Mouse (Mus musculus): Measurements from ENCODE around the gene Tgfbi. TPM values are rescaled to one million over a fixed set of nuclear protein-coding genes. Genes with fewer than 3 reads are reported as not detected.

Gene Tgfbi
- total and polyA plus RNA-seq, 3 experiments, result 0.02 TPM; not detected in 2

DNA sequence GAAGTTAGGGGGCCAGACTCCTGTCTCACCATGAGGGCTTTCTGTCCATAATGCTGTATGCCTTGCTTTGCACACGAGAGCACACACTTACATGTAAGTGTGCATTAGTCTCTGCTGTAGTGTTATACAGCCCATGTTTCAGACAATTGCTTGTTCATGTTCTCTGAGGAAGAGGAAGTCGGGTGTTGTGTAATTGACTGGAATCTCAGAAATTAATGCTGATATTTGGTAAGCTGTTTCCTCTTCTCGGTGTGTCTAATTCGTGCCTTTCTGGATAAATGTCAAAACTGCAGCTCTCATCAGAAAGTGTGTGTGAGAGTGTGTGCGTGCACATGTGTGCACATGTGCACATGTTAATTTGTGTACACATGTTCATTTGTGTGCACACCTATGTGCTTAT lies 16.1 kb upstream of the Tgfbi start:
- TF ChIP-seq GATA2 (IDR thresholded peaks at IDR 0.05; ENCODE audit: borderline replicate concordance, low read depth, low read length), result no peak
- TF ChIP-seq TAL1 (conservative IDR thresholded peaks at IDR 0.05; ENCODE audit: low read depth, low read length), result no peak
- no peak for TF ChIP-seq POLR2AphosphoS5 (IDR thresholded peaks at IDR 0.05; ENCODE audit: insufficient replicate concordance, low read depth, low read length)
- H3K4me3 ChIP-seq (ENCODE audit: low read depth, low read length), result no peak overlapping the region
- no peaks in the 10 kb centered on the region for H3K4me1 ChIP-seq (ENCODE audit: insufficient read depth, low read depth, low read length)
- no peak for DNase-seq (ENCODE audit: low spot score)
- H3K9me3 ChIP-seq (replicated peaks), result peaks cover 81% of the 10 kb centered on the region
- H3K36me3 ChIP-seq (replicated peaks), result no peaks in the 10 kb centered on the region
- H3K27me3 ChIP-seq (ENCODE audit: insufficient read depth, low read length), result no peaks in the 10 kb centered on the region
- no peak for ATAC-seq (ENCODE audit: extremely low read depth, insufficient number of reproducible peaks, low FRiP score, poor library complexity, severe bottlenecking)

DNA sequence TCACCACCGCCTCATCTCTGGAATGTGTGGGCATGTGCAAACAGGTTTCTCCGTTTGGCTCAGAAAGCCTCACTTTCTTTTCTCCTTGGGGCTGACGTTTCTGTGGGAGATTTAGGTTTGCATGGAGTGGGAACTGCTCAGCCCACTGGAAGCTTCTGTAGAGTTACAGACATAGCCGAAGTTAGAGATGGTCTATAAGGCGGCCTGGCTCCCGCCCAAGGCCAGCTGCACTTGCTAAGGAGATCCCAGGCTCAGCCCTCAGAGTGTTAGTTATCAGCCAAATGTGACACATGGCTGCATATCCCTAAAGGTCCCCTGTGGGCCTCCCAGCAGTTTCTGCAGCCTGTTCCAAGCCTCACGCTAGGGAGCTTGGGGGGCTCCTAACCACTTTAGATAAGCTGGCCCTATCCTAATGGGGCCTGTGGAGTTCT lies 15.3 kb upstream of the Tgfbi start:
- H3K4me1 ChIP-seq (ENCODE audit: insufficient read depth, low read depth, low read length), result no peaks in the 10 kb centered on the region
- no peak for DNase-seq (ENCODE audit: low spot score)
- H3K36me3 ChIP-seq (replicated peaks), result no peaks in the 10 kb centered on the region
- peaks cover 81% of the 10 kb centered on the region for H3K9me3 ChIP-seq (replicated peaks)
- no peaks in the 10 kb centered on the region for H3K27me3 ChIP-seq (ENCODE audit: insufficient read depth, low read length)
- H3K4me3 ChIP-seq (ENCODE audit: low read depth, low read length), result no peak overlapping the region
- no peak for ATAC-seq (ENCODE audit: extremely low read depth, insufficient number of reproducible peaks, low FRiP score, poor library complexity, severe bottlenecking)
- TF ChIP-seq GATA1 (IDR thresholded peaks at IDR 0.05; ENCODE audit: borderline replicate concordance, low read length), result no peak

DNA sequence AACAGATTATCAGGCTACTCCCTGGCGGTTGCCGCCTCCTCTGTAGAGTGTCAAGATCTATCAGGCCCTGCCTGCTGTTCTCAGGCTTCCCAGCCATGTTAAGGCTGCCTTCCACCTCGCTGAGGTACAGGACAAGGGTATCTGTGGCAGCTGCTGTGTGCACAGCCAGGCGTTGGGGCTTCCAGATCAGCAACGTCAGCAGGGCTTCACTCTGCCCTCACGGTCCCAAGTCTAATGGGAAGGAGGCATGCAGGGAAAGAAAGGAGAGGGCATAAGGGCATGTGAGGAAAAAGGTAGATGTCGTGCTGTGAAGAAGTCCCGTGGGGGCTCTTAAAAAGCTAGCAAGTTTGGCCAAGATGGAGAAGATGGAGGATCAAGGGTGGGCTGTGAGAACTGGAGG lies 14.1 kb upstream of the Tgfbi start:
- Histone ChIP-seq H3K4me3 (ENCODE audit: low read depth, low read length) (no peak overlapping the region; the same call in 1 of the 2 replicates), H3K36me3 (replicated peaks) (no peaks in the 10 kb centered on the region), H3K4me1 (ENCODE audit: insufficient read depth, low read depth, low read length) (no peaks in the 10 kb centered on the region), H3K9me3 (replicated peaks) (peaks cover 79% of the 10 kb centered on the region), H3K27me3 (ENCODE audit: insufficient read depth, low read length) (no peaks in the 10 kb centered on the region)
- DNase-seq (ENCODE audit: low spot score), result no peak
- TF ChIP-seq GATA2 (IDR thresholded peaks at IDR 0.05; ENCODE audit: borderline replicate concordance, low read depth, low read length), result no peak
- no peak for TF ChIP-seq TAL1 (conservative IDR thresholded peaks at IDR 0.05; ENCODE audit: low read depth, low read length)
- TF ChIP-seq POLR2AphosphoS5 (IDR thresholded peaks at IDR 0.05; ENCODE audit: insufficient replicate concordance, low read depth, low read length), result no peak
- no peak for TF ChIP-seq GATA1 (IDR thresholded peaks at IDR 0.05; ENCODE audit: borderline replicate concordance, low read length)
- TF ChIP-seq CTCF (IDR thresholded peaks at IDR 0.05; ENCODE audit: low read depth, low read length), result no peak
- ATAC-seq (ENCODE audit: extremely low read depth, insufficient number of reproducible peaks, low FRiP score, poor library complexity, severe bottlenecking), result no peak

DNA sequence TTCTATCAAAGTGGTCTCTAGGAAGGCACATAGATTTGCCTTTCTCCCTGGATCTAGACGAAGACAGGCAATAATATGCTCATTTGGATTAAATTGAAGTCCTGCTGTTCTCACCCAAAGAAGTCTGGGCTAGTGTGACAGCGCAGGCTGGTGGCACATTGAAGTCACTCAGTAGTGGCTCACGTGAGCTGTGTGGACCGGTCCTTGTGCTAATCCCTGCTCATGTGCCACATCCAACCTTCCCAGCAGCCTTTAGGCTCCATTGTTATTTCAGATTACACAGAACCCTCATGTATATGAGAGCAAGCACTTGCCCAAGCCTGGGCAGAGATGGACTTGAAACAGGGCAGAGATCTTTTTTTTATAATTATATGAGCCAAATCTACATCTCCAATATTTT lies 12.0 kb upstream of the Tgfbi start:
- DNase-seq (ENCODE audit: low spot score) (no peak), ATAC-seq (ENCODE audit: extremely low read depth, insufficient number of reproducible peaks, low FRiP score, poor library complexity, severe bottlenecking) (no peak)
- Histone ChIP-seq H3K27me3 (ENCODE audit: insufficient read depth, low read length) (no peaks in the 10 kb centered on the region), H3K4me3 (ENCODE audit: low read depth, low read length) (no peak overlapping the region), H3K9me3 (replicated peaks) (peaks cover 76% of the 10 kb centered on the region), H3K36me3 (replicated peaks) (no peaks in the 10 kb centered on the region), H3K4me1 (ENCODE audit: insufficient read depth, low read depth, low read length) (no peaks in the 10 kb centered on the region)
- no peak for TF ChIP-seq TAL1 (conservative IDR thresholded peaks at IDR 0.05; ENCODE audit: low read depth, low read length)
- no peak for TF ChIP-seq GATA2 (IDR thresholded peaks at IDR 0.05; ENCODE audit: borderline replicate concordance, low read depth, low read length)
- TF ChIP-seq CTCF (IDR thresholded peaks at IDR 0.05; ENCODE audit: low read depth, low read length), result no peak
- TF ChIP-seq POLR2AphosphoS5 (IDR thresholded peaks at IDR 0.05; ENCODE audit: insufficient replicate concordance, low read depth, low read length), result no peak
- TF ChIP-seq GATA1 (IDR thresholded peaks at IDR 0.05; ENCODE audit: borderline replicate concordance, low read length), result no peak

DNA sequence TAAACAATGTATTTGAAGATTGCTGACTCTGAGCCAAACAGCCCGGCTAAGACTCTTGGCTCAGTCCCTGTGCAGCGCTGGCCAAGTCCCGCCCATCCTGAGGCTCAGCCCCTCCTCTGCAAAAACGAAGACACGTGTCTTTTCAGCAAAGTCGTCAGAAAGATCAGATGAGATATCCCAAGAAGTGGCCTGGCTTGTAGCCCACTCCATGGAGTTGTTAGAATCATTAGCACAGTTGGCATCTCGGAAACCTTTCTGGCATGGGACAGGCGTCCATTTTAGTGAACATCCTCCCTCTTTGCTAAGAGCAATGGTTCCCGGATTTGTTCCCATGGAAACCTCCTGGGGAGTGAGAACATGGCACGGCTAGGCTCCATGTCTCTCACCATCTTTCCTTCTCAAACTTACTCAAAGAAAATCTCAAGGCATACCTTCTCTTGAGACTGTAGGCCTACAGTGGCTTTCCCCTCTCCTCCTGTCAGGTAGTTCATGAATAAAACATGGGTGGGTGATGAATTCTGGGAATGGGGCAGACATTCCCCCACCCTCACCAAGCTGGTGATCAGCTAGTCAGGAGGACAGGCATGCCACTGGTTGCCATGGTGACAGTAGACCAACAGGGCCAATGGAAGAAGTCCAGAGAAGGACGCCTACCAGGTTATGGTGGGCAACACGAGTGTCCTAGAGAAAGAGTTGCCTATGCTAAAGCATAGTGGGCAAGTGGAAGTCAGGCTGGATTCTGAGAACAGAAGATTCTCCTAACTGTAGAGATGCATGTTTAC lies 11.3 kb upstream of the Tgfbi start:
- DNase-seq (ENCODE audit: low spot score) (no peak), ATAC-seq (ENCODE audit: extremely low read depth, insufficient number of reproducible peaks, low FRiP score, poor library complexity, severe bottlenecking) (no peak)
- no peak overlapping the region for H3K4me3 ChIP-seq (ENCODE audit: low read depth, low read length)
- peaks cover 79% of the 10 kb centered on the region for H3K9me3 ChIP-seq (replicated peaks)
- H3K36me3 ChIP-seq (replicated peaks), result no peaks in the 10 kb centered on the region
- no peaks in the 10 kb centered on the region for H3K4me1 ChIP-seq (ENCODE audit: insufficient read depth, low read depth, low read length)
- H3K27me3 ChIP-seq (ENCODE audit: insufficient read depth, low read length), result no peaks in the 10 kb centered on the region
- no peak for TF ChIP-seq POLR2AphosphoS5 (IDR thresholded peaks at IDR 0.05; ENCODE audit: insufficient replicate concordance, low read depth, low read length)

DNA sequence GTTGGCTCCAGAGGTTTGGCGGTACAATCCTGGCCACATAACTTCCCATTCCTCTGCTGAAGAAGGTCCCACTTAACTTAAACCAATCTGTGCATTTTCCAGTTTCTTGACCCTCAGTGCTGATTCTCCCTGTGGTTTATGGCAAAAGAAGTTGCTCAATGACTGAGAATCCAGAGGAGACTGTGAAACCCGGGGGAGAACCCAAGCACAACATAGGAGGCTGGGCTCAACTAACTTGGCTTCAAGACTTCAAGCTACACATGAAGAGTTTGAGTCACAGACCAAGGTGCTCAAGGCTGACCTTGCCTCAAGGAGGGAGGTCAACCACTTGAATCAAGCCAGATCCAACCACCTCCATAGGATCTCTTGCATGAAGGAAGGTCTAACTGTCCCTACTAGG lies 9.8 kb upstream of the Tgfbi start:
- Histone ChIP-seq H3K36me3 (replicated peaks) (no peaks in the 10 kb centered on the region), H3K4me1 (ENCODE audit: insufficient read depth, low read depth, low read length) (no peaks in the 10 kb centered on the region), H3K27me3 (ENCODE audit: insufficient read depth, low read length) (no peaks in the 10 kb centered on the region), H3K9me3 (replicated peaks) (peaks cover 77% of the 10 kb centered on the region), H3K4me3 (ENCODE audit: low read depth, low read length) (no peak overlapping the region)
- no peak for ATAC-seq (ENCODE audit: extremely low read depth, insufficient number of reproducible peaks, low FRiP score, poor library complexity, severe bottlenecking)
- TF ChIP-seq POLR2AphosphoS5 (IDR thresholded peaks at IDR 0.05; ENCODE audit: insufficient replicate concordance, low read depth, low read length) (no peak), TAL1 (conservative IDR thresholded peaks at IDR 0.05; ENCODE audit: low read depth, low read length) (no peak)
- no peak for DNase-seq (ENCODE audit: low spot score)

DNA sequence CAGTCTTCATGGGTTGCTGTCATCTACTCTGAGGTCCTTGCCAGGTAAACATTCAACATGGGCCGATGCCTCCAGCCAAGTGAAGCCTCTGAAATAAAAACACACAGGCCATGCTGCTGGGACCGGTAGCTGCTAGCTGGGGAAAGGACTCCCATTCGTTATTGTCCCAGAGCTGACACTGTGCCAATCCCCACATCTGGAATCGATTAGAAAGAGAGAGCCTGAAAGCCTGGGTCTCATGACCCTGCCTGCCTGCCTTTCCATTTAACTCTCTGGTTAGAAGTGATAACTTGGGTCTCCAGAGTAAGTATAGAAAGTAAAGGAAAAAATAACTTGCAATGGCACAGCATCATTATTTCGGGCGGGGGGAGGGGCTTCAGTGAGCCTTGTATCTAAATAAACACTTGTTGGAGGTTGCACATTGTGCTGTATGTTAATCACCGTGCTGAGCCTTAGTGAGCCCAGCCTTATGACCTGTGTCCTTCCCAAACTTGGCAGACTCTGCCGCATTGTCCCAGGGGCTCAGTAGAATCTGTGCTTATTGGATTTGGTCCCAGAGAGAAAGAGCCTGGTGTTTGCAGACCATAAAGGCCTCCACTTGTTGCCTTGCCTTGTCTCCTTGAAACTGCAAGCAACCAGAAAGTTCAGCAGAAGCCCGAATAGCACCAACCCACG lies 9.0 kb upstream of the Tgfbi start:
- TF ChIP-seq GATA2 (IDR thresholded peaks at IDR 0.05; ENCODE audit: borderline replicate concordance, low read depth, low read length), result no peak
- TF ChIP-seq GATA1 (IDR thresholded peaks at IDR 0.05; ENCODE audit: borderline replicate concordance, low read length), result no peak
- no peak for TF ChIP-seq POLR2AphosphoS5 (IDR thresholded peaks at IDR 0.05; ENCODE audit: insufficient replicate concordance, low read depth, low read length)
- TF ChIP-seq TAL1 (conservative IDR thresholded peaks at IDR 0.05; ENCODE audit: low read depth, low read length), result no peak
- no peak for TF ChIP-seq CTCF (IDR thresholded peaks at IDR 0.05; ENCODE audit: low read depth, low read length)
- ATAC-seq (ENCODE audit: extremely low read depth, insufficient number of reproducible peaks, low FRiP score, poor library complexity, severe bottlenecking) (no peak), DNase-seq (ENCODE audit: low spot score) (no peak)
- no peaks in the 10 kb centered on the region for H3K4me1 ChIP-seq (ENCODE audit: insufficient read depth, low read depth, low read length)
- H3K36me3 ChIP-seq (replicated peaks), result no peaks in the 10 kb centered on the region
- H3K9me3 ChIP-seq (replicated peaks), result peaks cover 74% of the 10 kb centered on the region
- no peak overlapping the region for H3K4me3 ChIP-seq (ENCODE audit: low read depth, low read length)
- no peaks in the 10 kb centered on the region for H3K27me3 ChIP-seq (ENCODE audit: insufficient read depth, low read length)
